Mouse (Mus musculus) spleen, adult 2 months (tissue): ENCODE measurements around the gene Usp11. TPM values are rescaled to one million over a fixed set of nuclear protein-coding genes. Genes with fewer than 3 reads are reported as not detected.
A peak's percentile ranks its signal among the peaks of the same experiment; 100 is the strongest.

ENCODE experiments used
- DNase-seq, 2 experiments: peaks; one replicate each; pipeline versions ENCODE4 v3.0.0 to v3.0.0-alpha.2; 2012 to 2021; ENCODE audit warnings: low spot score in 2 of 2, low read depth in 1 of 2
- H3K27ac ChIP-seq: fragments of 200-500 bp; 2 replicates; pipeline ENCODE4 v1.5.1; 2012; ENCODE audit warnings: low read length, inconsistent platforms; ENCODE audit not compliant: insufficient read depth
- H3K27me3 ChIP-seq: fragments of 200-500 bp; 2 replicates; pipeline ENCODE4 v1.6.1; 2012; ENCODE audit warnings: mild to moderate bottlenecking, moderate library complexity, low read length, inconsistent platforms; ENCODE audit not compliant: control insufficient read depth, insufficient read depth
- H3K36me3 ChIP-seq: fragments of 200-500 bp; 2 replicates; pipeline ENCODE4 v1.6.1; 2012; ENCODE audit warnings: mild to moderate bottlenecking, low read length, inconsistent platforms; ENCODE audit not compliant: control insufficient read depth, insufficient read depth
- H3K4me1 ChIP-seq: fragments of 200-500 bp; 2 replicates; pipeline ENCODE4 v1.6.1; 2011; ENCODE audit warnings: inconsistent platforms; ENCODE audit not compliant: control insufficient read depth, insufficient read depth, insufficient read length
- H3K4me3 ChIP-seq: fragments of 200-500 bp; 2 replicates; pipeline ENCODE4 v1.5.1; 2011; ENCODE audit warnings: mild to moderate bottlenecking, inconsistent platforms; ENCODE audit not compliant: insufficient read depth, insufficient read length; ENCODE audit errors: extremely low read depth
- CTCF ChIP-seq: fragments of 200-500 bp; IDR thresholded peaks from 2 replicates; pipeline ENCODE4 v1.5.1; 2011; ENCODE audit warnings: mild to moderate bottlenecking, inconsistent platforms; ENCODE audit not compliant: insufficient read depth, insufficient read length, insufficient replicate concordance; ENCODE audit errors: extremely low read depth
- POLR2A ChIP-seq: fragments of 200-500 bp; IDR thresholded peaks from 2 replicates; pipeline ENCODE4 v1.6.1; 2011; ENCODE audit warnings: low read depth, low read length, inconsistent platforms
- WGBS: fragments of 180-500 bp; shearing (Covaris S2); methylation state at CpG from one replicate; pipeline ENCODE4 v1.1.7; 2018; 5-methylcytosine and 5-hydroxymethylcytosine counted together
- polyA plus RNA-seq: library from polyadenylated mRNA; depleted of rRNA; stranded (reverse); fragments of >200 nt; gene quantifications from 2 replicates; pipeline ENCODE4 v1.2.3, GENCODE M21; 2012

Gene Usp11
- polyA plus RNA-seq, 1 experiment: 16.2 TPM

DNA sequence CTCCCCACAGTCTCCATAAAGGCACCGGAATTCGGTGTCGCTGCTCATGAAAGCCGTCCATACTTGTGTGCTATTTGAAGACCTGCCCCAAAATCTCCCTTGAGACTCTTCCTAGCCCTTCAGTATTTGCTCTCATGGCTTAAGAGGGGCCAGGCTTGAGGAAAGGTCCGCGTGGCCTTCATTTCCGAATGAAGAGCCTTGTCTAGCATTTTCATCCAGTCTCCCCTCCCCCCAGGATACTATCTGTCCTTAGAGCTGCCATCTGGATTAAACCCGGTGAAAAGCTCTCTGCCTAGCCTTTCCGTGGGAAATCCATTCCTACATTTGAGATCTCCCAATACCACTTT is 40.3 kb upstream of the Usp11 start:
- 0 out of 2 replicates have a peak overlapping the region, but pooled peaks have one; percentile 28 for H3K27ac ChIP-seq
- no peak for DNase-seq

DNA sequence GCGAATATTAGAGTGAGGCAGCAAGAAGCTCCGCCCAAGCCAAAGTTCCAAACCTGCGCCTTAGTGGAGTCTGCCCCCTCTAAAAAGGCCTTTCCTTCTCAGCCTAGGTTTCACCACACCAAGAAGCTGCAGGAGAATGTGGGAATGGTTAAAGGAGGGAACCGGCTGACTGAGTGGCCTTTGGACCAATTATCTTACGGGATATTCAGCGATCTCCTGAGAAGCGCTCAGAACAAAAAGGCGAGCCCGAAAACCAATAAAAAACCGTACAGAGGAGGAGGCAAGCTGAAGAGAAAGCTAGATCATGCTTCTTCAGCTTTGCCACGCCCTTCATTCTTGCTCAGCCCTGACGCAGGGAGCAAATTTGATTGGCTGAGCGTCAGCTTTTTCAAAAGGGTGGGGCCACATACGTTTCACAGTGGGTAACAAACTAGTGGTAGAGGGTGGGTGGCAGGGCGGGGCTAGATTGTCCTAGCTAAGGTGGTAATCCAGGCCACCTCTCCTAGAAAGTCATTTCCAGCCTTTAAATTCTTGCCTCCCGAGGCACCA is 16.1 kb upstream of the Usp11 start, which contains the start of gene Cdk16:
Cdk16 (plus strand) TSS at position 436 of the 549 bp plus-strand sequence.
- 28% methylated on average over 16 of the region's 16 CpGs for WGBS
- Histone ChIP-seq H3K4me3 (peak within 1 kb of the TSS; percentile 90), H3K27me3 (no peaks in the 10 kb centered on the region), H3K36me3 (no peaks in the 10 kb centered on the region; the same call in 1 of the 2 replicates), H3K27ac (peak within 1 kb of the TSS; percentile 92), H3K4me1 (peaks cover 5% of the 10 kb centered on the region; the same call in 1 of the 2 replicates)
- peak; percentile 5; the same call in 1 of the 2 replicates for TF ChIP-seq POLR2A
- TF ChIP-seq CTCF: no peak
- DNase-seq: peak; percentile 80 to 88

More for the DNA sequence above, 40.3 kb upstream of the Usp11 start:
- H3K4me1 ChIP-seq: peaks cover 4% of the 10 kb centered on the region; the same call in 1 of the 2 replicates
- H3K27me3 ChIP-seq: no peaks in the 10 kb centered on the region
- TF ChIP-seq POLR2A: no peak
- TF ChIP-seq CTCF: no peak
- H3K36me3 ChIP-seq: no peaks in the 10 kb centered on the region
- 26% methylated on average over 9 of the region's 9 CpGs for WGBS
- H3K4me3 ChIP-seq: peak overlapping the region; percentile 89

DNA sequence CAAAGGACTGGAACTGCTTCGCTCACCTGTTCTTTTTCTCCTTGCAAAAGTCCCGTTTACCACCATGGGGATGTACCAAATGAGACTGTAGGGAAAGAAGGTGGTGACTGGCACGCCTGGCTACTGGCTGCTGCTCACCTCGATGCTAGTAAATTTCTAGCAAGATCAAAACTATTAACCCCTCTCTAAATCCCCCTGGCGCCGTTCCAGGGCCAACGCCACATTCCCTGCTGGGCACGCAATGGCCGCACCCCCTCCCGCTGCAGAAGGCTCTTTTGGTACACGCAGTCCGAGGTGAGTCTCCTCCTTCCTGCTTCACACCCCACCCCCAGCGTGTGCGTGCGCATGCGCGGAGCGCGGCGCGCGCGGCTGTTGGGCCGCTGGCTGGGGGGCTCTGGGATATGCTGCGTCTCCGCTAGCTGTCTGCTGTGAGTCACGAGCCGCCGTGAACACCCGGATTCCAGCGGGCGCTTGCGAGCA is 15.6 kb upstream of the Usp11 start:
- Histone ChIP-seq H3K4me1 (peaks cover 5% of the 10 kb centered on the region; the same call in 1 of the 2 replicates), H3K36me3 (peaks cover 1% of the 10 kb centered on the region; the same call in 1 of the 2 replicates), H3K27ac (peak overlapping the region; percentile 92), H3K27me3 (no peaks in the 10 kb centered on the region), H3K4me3 (peak overlapping the region; percentile 90)
- peak; percentile 61 to 70 for DNase-seq
- WGBS: 17% methylated on average over 33 of the region's 33 CpGs
- TF ChIP-seq POLR2A: peak; percentile 9
- no peak for TF ChIP-seq CTCF

DNA sequence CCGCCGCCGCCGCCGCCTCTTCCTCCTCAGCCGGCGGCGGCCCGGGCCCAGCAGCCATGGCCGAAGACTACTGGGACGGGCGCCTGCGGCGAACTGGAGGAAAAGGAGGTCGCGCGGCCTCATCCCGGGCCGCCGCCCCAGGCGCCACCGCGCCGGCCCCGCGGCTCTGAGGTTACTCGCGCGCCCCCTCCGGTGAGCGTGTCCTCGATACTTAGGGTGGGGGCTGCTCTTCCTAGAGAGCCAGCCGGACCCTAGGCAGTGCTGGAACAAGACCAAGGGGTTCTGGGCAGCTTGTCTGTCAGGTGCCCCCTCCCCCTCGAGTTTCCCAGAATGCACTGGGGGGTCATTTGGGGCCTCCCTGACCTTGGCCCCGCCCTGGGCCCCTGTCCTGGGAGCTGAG is 15.1 kb upstream of the Usp11 start:
- peaks cover 1% of the 10 kb centered on the region; the same call in 1 of the 2 replicates for H3K36me3 ChIP-seq
- peak overlapping the region; percentile 86 for H3K27ac ChIP-seq
- DNase-seq: peak; percentile 5 to 28
- H3K4me1 ChIP-seq: peaks cover 5% of the 10 kb centered on the region; the same call in 1 of the 2 replicates
- peak overlapping the region; percentile 90 for H3K4me3 ChIP-seq
- TF ChIP-seq POLR2A (no peak), CTCF (no peak)
- 39% methylated on average over 29 of the region's 35 CpGs for WGBS
- no peaks in the 10 kb centered on the region for H3K27me3 ChIP-seq

DNA sequence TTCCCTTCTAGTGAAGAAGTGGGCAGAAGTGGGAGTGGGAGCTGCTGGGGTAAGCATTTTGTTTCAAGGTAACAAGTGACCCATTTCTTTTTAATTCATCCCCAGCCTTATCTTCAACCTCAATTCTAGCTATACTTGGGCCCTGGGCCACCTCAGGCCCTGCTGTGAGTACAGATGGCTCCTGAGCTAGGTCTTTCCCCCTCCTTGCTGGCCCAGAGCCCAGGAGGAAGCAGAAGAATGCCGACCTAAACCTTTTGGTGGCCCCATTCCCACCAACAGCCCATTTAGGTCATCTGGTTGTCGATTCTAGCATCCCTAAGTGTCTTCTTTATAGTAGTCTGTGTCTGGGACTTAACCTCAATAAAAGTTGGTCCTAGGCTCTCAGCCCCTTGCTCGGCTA is 12.1 kb upstream of the Usp11 start:
- WGBS: 57% methylated on average over 3 of the region's 3 CpGs
- peaks cover 5% of the 10 kb centered on the region; the same call in 1 of the 2 replicates for H3K4me1 ChIP-seq
- H3K36me3 ChIP-seq: peaks cover 10% of the 10 kb centered on the region
- no peak overlapping the region for H3K4me3 ChIP-seq
- DNase-seq: no peak
- H3K27ac ChIP-seq: no peak overlapping the region
- no peaks in the 10 kb centered on the region for H3K27me3 ChIP-seq
- TF ChIP-seq CTCF (no peak), POLR2A (no peak)

DNA sequence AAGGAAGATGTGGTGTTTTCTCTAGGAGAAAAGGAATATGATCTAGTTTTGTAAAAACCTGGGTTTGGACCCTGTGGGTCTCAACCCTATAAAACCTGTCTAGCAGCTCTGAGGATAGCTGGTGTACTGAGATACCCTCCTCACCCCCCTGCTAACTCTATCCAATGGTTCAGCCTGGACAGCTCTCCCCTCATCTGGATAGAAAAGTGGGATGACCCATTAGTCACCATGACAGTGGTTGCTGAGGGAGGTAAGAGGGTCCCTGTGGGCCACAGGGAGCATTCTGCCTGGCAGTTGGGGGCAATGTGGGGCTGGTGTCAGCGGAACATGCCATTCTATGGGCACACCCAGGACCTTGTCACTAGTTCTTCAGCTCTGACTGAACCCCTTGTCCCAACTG is 11.1 kb upstream of the Usp11 start:
- Histone ChIP-seq H3K4me1 (peaks cover 5% of the 10 kb centered on the region; the same call in 1 of the 2 replicates), H3K27ac (no peak overlapping the region), H3K4me3 (no peak overlapping the region), H3K36me3 (peaks cover 15% of the 10 kb centered on the region), H3K27me3 (no peaks in the 10 kb centered on the region)
- no peak for DNase-seq
- WGBS: 86% methylated on average over 1 of the region's 1 CpGs
- TF ChIP-seq POLR2A (no peak), CTCF (no peak)

DNA sequence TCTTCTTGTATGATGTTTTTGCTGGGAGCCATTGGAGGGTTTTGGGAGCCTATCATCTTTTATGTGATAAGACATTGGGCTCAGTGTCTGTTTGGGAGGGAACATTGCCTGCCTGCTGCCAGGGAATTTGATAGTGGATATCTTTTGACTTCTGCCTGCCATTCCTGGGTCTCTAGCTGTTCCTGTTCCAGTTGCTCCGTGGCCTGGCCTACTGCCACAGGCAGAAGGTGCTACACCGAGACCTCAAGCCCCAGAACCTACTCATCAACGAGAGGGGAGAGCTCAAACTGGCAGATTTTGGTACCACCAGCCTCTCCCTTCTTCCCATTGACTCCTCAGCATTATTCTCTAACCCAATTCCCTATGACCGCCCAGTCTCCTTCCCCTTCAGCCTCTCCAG is 7.9 kb upstream of the Usp11 start:
- TF ChIP-seq CTCF (no peak), POLR2A (no peak)
- Histone ChIP-seq H3K36me3 (peaks cover 17% of the 10 kb centered on the region), H3K4me1 (no peaks in the 10 kb centered on the region), H3K27ac (no peak overlapping the region), H3K4me3 (no peak overlapping the region), H3K27me3 (no peaks in the 10 kb centered on the region)
- WGBS: 88% methylated on average over 4 of the region's 4 CpGs
- no peak for DNase-seq
